Mouse (Mus musculus) intestine, embryonic 16.5 days (tissue): ENCODE measurements around the gene Baz2b. TPM values are rescaled to one million over a fixed set of nuclear protein-coding genes. Genes with fewer than 3 reads are reported as not detected.

Source experiments
- ATAC-seq: fragments of 200-750 bp; cut with Nextera tagmentation; 2 replicates; pipeline ENCODE4 v1.8.0; 2017; ENCODE audit warnings: moderate TSS enrichment, moderate library complexity
- H3K27ac ChIP-seq: fragments of 300-500 bp; sonication (generic); 2 replicates; pipeline ENCODE4 v1.5.1; 2014; ENCODE audit warnings: mild to moderate bottlenecking, low read length
- H3K27me3 ChIP-seq: fragments of 300-500 bp; sonication (generic); replicated peaks from 2 replicates; pipeline ENCODE4 v1.6.1; 2014; ENCODE audit warnings: low read length, control low read depth, mixed read lengths; ENCODE audit not compliant: control insufficient read depth, insufficient read depth
- H3K36me3 ChIP-seq: fragments of 300-500 bp; sonication (generic); 2 replicates; pipeline ENCODE4 v1.6.1; 2014; ENCODE audit warnings: low read length, control low read depth; ENCODE audit not compliant: control insufficient read depth, insufficient read depth
- H3K4me1 ChIP-seq: fragments of 300-500 bp; sonication (generic); 2 replicates; pipeline ENCODE4 v1.6.1; 2014; ENCODE audit warnings: low read length, control low read depth, mixed read lengths; ENCODE audit not compliant: control insufficient read depth, insufficient read depth
- H3K4me2 ChIP-seq: fragments of 300-500 bp; sonication (generic); 2 replicates; pipeline ENCODE4 v1.6.1; 2014; ENCODE audit warnings: low read depth, low read length, control low read depth
- H3K4me3 ChIP-seq: fragments of 300-500 bp; sonication (generic); 2 replicates; pipeline ENCODE4 v1.5.1; 2014; ENCODE audit warnings: mild to moderate bottlenecking, low read length
- H3K9ac ChIP-seq: fragments of 300-500 bp; sonication (generic); 2 replicates; pipeline ENCODE4 v1.6.1; 2014; ENCODE audit warnings: low read depth, low read length
- H3K9me3 ChIP-seq: fragments of 300-500 bp; sonication (generic); 2 replicates; pipeline ENCODE4 v1.6.1; 2016; ENCODE audit warnings: low read length, control low read depth; ENCODE audit not compliant: control insufficient read depth
- WGBS: fragments of 180-500 bp; shearing (Covaris S2); extraction: QIAGEN DNeasy Blood & Tissue Kit; methylation state at CpG from one replicate; pipeline ENCODE4 v1.1.7; 2014; 5-methylcytosine and 5-hydroxymethylcytosine counted together
- polyA plus RNA-seq: library from polyadenylated mRNA; unstranded; fragments of >200 nt; fragmentation: Nextera tagmentation; extraction: Ambion mirVana; gene quantifications from 2 replicates; pipeline ENCODE4 v1.2.1, GENCODE M21; 2015

Baz2b gene
- polyA plus RNA-seq, 1 experiment from 2014 or later, result 42.3 TPM

DNA sequence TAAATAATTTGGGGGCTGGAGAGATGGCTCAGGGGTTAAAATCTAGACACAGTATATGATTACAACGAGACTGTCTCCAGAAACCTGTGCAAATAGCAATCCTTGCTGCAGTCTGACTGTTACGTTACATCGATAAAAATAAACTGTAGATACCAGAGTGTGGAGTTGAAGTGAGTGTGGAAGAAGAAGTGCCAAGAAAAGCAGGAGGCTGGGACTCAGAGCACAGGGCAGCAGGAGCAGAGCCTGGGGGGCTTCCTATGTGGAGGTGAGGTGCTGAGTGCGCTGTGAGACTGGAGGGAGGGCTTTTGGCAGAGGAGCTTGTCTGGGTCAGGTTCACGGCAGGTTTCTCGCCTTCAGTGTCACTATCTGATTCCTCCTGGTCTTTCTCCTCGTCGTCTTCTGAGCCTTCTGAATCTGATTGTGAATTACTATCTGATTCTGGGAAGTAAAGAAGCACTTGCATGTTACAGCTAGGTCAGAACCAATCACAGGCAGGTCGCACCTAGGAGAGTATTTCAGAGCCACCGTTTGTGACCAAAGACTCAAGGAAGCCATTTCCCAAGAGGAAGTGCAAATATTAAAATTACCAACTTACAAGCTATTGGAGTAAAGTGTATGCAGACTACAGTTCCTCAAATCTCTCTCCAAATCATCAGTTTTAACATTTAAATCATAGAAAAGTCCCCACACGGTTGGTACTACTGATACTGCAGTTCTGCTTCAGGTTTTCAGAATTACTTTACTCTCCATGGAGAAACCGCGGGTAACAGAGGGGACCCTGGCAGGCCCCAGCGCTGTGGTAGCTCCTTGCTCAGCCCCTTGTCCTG, 249.8 kb downstream of the Baz2b start:
- Histone ChIP-seq H3K9me3 (no peaks in the 10 kb centered on the region), H3K27ac (no peak overlapping the region), H3K4me1 (peaks cover 3% of the 10 kb centered on the region; the same call in 1 of the 2 replicates), H3K27me3 (no peaks in the 10 kb centered on the region), H3K4me3 (no peak overlapping the region), H3K4me2 (no peak overlapping the region), H3K36me3 (peaks cover 4% of the 10 kb centered on the region), H3K9ac (no peak overlapping the region)
- ATAC-seq, result no peak
- 86% methylated on average over 14 of the region's 14 CpGs for WGBS

DNA sequence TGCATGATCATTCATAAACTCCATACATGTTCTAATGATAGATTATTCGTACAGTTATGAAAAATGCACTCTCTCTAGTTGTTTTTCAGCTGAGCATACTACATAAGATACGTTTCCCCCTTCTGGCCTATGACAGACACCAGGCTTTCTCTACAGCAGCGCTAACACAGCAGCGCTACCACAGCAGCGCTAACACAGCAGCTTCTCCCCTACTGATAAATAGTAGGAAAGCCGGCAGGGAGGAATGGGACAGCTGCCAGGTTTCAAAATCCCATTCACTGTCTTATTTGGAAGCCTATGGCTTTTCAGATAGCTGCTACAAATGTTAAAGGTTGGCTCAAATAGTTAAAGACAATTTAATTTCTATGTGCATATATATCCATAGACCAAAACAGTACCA, 251.1 kb downstream of the Baz2b start:
- Histone ChIP-seq H3K27me3 (no peaks in the 10 kb centered on the region), H3K9ac (no peak overlapping the region), H3K4me2 (no peak overlapping the region), H3K4me1 (peaks cover 3% of the 10 kb centered on the region; the same call in 1 of the 2 replicates), H3K36me3 (peaks cover 8% of the 10 kb centered on the region), H3K9me3 (no peaks in the 10 kb centered on the region), H3K27ac (no peak overlapping the region), H3K4me3 (no peak overlapping the region)
- 43% methylated on average over 6 of the region's 6 CpGs for WGBS
- no peak; the same call in 1 of the 2 replicates for ATAC-seq

- peaks cover 6% of the 10 kb centered on the region; the same call in 1 of the 2 replicates for H3K36me3 ChIP-seq
- WGBS, result 86% methylated on average over 7 of the region's 7 CpGs
Observed at GRCm38 (mm10) chr2:59955916-59956315, 253.7 kb downstream of the Baz2b start.

DNA sequence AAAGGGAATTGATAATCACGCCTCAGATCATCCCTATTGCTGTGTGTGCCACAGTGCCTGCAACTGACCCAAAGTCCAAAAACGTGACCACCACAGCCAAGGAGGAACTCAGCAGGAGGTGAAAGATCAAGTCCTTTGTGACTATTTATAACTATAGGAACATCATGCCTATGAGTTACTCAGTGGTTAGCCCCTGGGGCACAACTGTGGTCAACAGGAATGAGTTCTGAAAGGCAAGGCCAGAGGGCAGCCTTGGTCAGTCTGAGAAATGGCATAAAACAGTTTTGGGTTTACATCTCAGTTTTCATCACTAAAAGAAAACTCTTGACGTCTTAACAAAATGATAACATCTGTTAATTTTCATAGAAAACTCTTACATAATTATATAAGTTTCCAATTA, 254.8 kb downstream of the Baz2b start:
- ATAC-seq, result no peak
- H3K36me3 ChIP-seq, result peaks cover 10% of the 10 kb centered on the region; the same call in 1 of the 2 replicates
- H3K4me2 ChIP-seq, result no peak overlapping the region
- no peak overlapping the region for H3K9ac ChIP-seq
- no peak overlapping the region for H3K4me3 ChIP-seq
- no peak overlapping the region for H3K27ac ChIP-seq
- no peaks in the 10 kb centered on the region for H3K27me3 ChIP-seq
- WGBS, result 75% methylated on average over 3 of the region's 3 CpGs
- H3K9me3 ChIP-seq, result no peaks in the 10 kb centered on the region
- peaks cover 3% of the 10 kb centered on the region; the same call in 1 of the 2 replicates for H3K4me1 ChIP-seq

More at GRCm38 (mm10) chr2:59955916-59956315, 253.7 kb downstream of the Baz2b start:
- peaks cover 3% of the 10 kb centered on the region; the same call in 1 of the 2 replicates for H3K4me1 ChIP-seq
- no peak overlapping the region for H3K9ac ChIP-seq
- H3K4me2 ChIP-seq, result no peak overlapping the region
- no peaks in the 10 kb centered on the region for H3K27me3 ChIP-seq
- ATAC-seq, result no peak
- H3K9me3 ChIP-seq, result no peaks in the 10 kb centered on the region
- H3K4me3 ChIP-seq, result no peak overlapping the region
- no peak overlapping the region for H3K27ac ChIP-seq

DNA sequence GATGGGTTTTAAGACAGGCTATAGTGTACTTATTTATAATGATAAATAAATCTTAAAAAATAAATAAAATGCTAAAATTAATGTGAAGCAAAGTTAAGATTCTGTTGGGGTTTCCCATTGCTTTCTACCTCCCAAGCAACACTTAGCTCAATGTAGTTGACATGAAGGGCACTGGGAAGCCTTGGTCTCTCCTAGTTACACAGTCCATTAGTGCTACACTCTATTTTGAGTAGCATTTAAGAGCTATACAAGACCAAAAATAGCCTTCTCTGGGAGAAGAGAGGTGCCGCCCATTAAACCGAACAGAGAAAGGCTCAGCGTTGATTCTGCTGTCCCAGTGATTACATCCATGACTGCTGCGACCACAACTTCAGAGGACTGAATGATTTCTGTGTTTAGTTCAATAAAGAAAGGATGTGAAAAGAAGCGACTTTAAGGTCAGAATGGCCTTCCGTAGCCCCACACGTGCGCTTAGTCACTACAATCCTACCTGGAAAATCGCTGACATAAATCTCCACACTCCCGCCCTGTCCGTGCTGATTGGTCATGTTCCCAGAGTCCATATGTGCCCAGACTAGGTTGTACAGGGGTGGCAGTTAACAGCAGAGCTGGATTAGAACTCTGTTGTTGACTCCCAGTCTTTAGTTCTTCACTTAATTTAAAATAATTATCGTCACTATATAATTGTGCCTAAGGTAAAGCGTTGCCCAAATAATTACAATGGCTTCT, 257.2 kb downstream of the Baz2b start:
- Histone ChIP-seq H3K4me2 (no peak overlapping the region), H3K27me3 (no peaks in the 10 kb centered on the region), H3K27ac (no peak overlapping the region), H3K4me3 (no peak overlapping the region), H3K9me3 (no peaks in the 10 kb centered on the region), H3K9ac (no peak overlapping the region), H3K36me3 (peaks cover 10% of the 10 kb centered on the region; the same call in 1 of the 2 replicates), H3K4me1 (no peaks in the 10 kb centered on the region)
- no peak for ATAC-seq
- WGBS, result 94% methylated on average over 13 of the region's 13 CpGs

DNA sequence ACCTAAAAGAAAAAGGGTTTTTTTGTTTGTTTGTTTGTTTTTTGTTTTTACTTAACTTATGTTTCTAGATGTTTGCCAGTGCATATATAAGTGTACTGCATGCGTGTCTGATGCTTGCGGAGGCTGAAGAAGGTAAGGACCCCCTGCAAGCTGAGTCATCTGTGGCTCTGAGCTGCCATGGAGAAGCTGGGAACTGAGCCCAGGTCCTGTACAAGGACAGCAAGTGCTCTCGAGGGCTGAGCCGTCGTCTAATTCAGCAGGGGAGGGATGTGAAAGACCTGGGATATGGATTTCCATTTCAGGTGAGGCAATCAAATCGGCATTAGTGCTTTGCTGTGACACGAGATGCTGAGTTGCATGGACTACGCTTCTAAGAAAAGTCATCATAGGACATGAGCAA, 257.9 kb downstream of the Baz2b start:
- H3K36me3 ChIP-seq, result peaks cover 10% of the 10 kb centered on the region; the same call in 1 of the 2 replicates
- ATAC-seq, result no peak
- WGBS, result 88% methylated on average over 8 of the region's 8 CpGs
- no peak overlapping the region for H3K4me2 ChIP-seq
- H3K4me3 ChIP-seq, result no peak overlapping the region
- no peaks in the 10 kb centered on the region for H3K27me3 ChIP-seq
- no peaks in the 10 kb centered on the region for H3K4me1 ChIP-seq
- no peak overlapping the region for H3K9ac ChIP-seq
- no peak overlapping the region for H3K27ac ChIP-seq
- no peaks in the 10 kb centered on the region for H3K9me3 ChIP-seq

GRCm38 (mm10) chr2:59951127-59951526, 258.5 kb downstream of the Baz2b start:
- H3K27me3 ChIP-seq, result no peaks in the 10 kb centered on the region
- no peak overlapping the region for H3K27ac ChIP-seq
- no peak overlapping the region for H3K9ac ChIP-seq
- no peaks in the 10 kb centered on the region for H3K9me3 ChIP-seq
- no peak overlapping the region for H3K4me3 ChIP-seq
- 83% methylated on average over 4 of the region's 4 CpGs for WGBS
- H3K36me3 ChIP-seq, result peaks cover 10% of the 10 kb centered on the region; the same call in 1 of the 2 replicates
- ATAC-seq, result no peak
- H3K4me2 ChIP-seq, result no peak overlapping the region
- H3K4me1 ChIP-seq, result no peaks in the 10 kb centered on the region

GRCm38 (mm10) chr2:59936296-59936695, 273.3 kb downstream of the Baz2b start:
- Histone ChIP-seq H3K4me2 (no peak overlapping the region), H3K27ac (no peak overlapping the region), H3K36me3 (no peaks in the 10 kb centered on the region), H3K27me3 (no peaks in the 10 kb centered on the region), H3K4me3 (no peak overlapping the region), H3K9me3 (no peaks in the 10 kb centered on the region), H3K4me1 (no peaks in the 10 kb centered on the region), H3K9ac (no peak overlapping the region)
- ATAC-seq, result no peak
- 22% methylated on average over 9 of the region's 9 CpGs for WGBS

DNA sequence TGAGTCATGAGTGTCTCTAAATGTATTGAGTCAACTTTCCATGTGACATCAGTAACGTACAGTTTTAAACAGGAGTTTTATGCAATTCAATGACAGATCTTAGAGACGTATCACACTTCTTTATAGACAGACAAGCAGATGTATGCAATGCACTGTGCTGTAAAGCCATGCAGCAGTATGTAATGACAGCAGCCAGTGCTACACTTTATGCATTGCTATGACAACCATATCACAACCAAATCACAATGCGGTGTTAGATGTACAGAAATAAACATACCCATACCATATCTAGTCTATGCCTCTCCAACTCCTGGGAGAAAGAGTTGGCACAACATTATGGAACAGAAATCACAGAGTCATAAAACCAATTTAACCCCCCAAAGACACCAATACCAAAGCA, 276.5 kb downstream of the Baz2b start:
- Histone ChIP-seq H3K9ac (no peak overlapping the region), H3K36me3 (no peaks in the 10 kb centered on the region), H3K4me1 (no peaks in the 10 kb centered on the region), H3K27me3 (no peaks in the 10 kb centered on the region), H3K4me3 (no peak overlapping the region), H3K9me3 (no peaks in the 10 kb centered on the region), H3K27ac (no peak overlapping the region), H3K4me2 (no peak overlapping the region)
- ATAC-seq, result no peak
- WGBS, result 91% methylated on average over 3 of the region's 3 CpGs
